Mouse (Mus musculus): ENCODE results near the gene Pou6f1.

Gene Pou6f1

GRCm38 (mm10) chr15:100599276-100600046 is at the start of gene Pou6f1:
Gene Pou6f1, minus strand, starts transcription at chr15:100599984.
- DNase-seq, result peak; percentile 76

- no peak for DNase-seq
Measured at GRCm38 (mm10) chr15:100646161-100646560, 46.4 kb upstream of the Pou6f1 start.

- DNase-seq, result no peak
Measured at GRCm38 (mm10) chr15:100642451-100642850, 42.7 kb upstream of the Pou6f1 start.

- no peak for DNase-seq
Measured at GRCm38 (mm10) chr15:100641226-100641810, 41.5 kb upstream of the Pou6f1 start.

- DNase-seq, result no peak
Measured at GRCm38 (mm10) chr15:100639972-100640750, 40.4 kb upstream of the Pou6f1 start.

GRCm38 (mm10) chr15:100637661-100638060 is 37.9 kb upstream of the Pou6f1 start:
- peak; percentile 67 for DNase-seq

GRCm38 (mm10) chr15:100636700-100637501 is 37.1 kb upstream of the Pou6f1 start, which contains the start of gene Smagp:
Gene Smagp, minus strand, starts transcription at chr15:100636940.
- peak; percentile 90 for DNase-seq

GRCm38 (mm10) chr15:100635851-100636645 is 36.3 kb upstream of the Pou6f1 start:
- peak; percentile 11 for DNase-seq

GRCm38 (mm10) chr15:100635239-100635638 is 35.5 kb upstream of the Pou6f1 start:
- DNase-seq, result peak; percentile 31

- DNase-seq, result peak; percentile 20
Measured at GRCm38 (mm10) chr15:100633341-100633740, 33.6 kb upstream of the Pou6f1 start.

- DNase-seq, result no peak
Measured at GRCm38 (mm10) chr15:100632323-100632722, 32.5 kb upstream of the Pou6f1 start.

- DNase-seq, result no peak
Measured at GRCm38 (mm10) chr15:100631454-100632170, 31.8 kb upstream of the Pou6f1 start.

GRCm38 (mm10) chr15:100630126-100630525 is 30.3 kb upstream of the Pou6f1 start:
- DNase-seq, result no peak

- peak; percentile 37 for DNase-seq
Measured at GRCm38 (mm10) chr15:100628797-100629196, 29.0 kb upstream of the Pou6f1 start.

- DNase-seq, result no peak
Measured at GRCm38 (mm10) chr15:100627774-100628370, 28.1 kb upstream of the Pou6f1 start.

- DNase-seq, result no peak
Measured at GRCm38 (mm10) chr15:100627287-100627686, 27.5 kb upstream of the Pou6f1 start.

- no peak for DNase-seq
Measured at GRCm38 (mm10) chr15:100624435-100624834, 24.7 kb upstream of the Pou6f1 start.

- no peak for DNase-seq
Measured at GRCm38 (mm10) chr15:100623754-100624153, 24.0 kb upstream of the Pou6f1 start.

- peak; percentile 18 for DNase-seq
Measured at GRCm38 (mm10) chr15:100622164-100622563, 22.4 kb upstream of the Pou6f1 start.

GRCm38 (mm10) chr15:100621671-100622070 is 21.9 kb upstream of the Pou6f1 start:
- peak; percentile 17 for DNase-seq

GRCm38 (mm10) chr15:100619200-100619599 is 19.4 kb upstream of the Pou6f1 start:
- no peak for DNase-seq

Data from kidney, adult 9 months (tissue).